ENCODE assay signal across 20 mouse cellular contexts in the genomic region with DNA sequence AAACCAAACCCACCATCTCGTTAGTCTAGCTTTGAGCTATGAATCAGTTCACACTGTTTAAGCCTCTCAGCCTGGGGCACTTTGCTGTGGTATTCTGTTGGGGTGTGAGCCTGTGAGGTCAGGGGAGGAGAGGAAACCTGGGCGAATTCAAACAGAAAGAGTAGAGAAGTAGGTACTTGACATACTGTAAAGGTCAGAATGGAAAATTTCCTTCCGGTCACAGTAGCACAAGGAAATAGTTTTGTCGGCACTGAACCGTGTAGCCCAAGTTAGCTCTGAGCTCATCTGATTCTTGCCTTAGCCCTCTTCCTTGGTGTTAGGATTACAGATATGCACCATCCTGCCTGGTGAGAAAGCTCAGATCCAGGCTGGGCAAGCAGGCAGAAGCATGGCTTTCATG. TPM values are rescaled to one million over a fixed set of nuclear protein-coding genes. Genes with fewer than 3 reads are reported as not detected.
DNase-seq lines count a peak whose midpoint lies in the region; ATAC-seq and TF ChIP-seq lines count a peak whose summit lies in the region.
"Had no signal": no experiment of that assay in that cellular context is flagged by ENCODE, and none has a peak within 500 bp of the region (broad histone marks: within the 10 kb centered on the region; RNA-seq: fewer than 3 reads in every experiment).

No protein-coding gene starts in this region.

- no peaks in the 10 kb centered on the region for H3K27me3 ChIP-seq in kidney, embryonic 14.5 days (ENCODE audit: control insufficient read depth, insufficient read depth, low read length)
- H3K27me3 ChIP-seq in Patski, result peaks cover 8% of the 10 kb centered on the region
- H3K27me3 ChIP-seq: heart, embryonic 13.5 days; neural tube, embryonic 15.5 days had no signal

- DNase-seq in kidney, adult 11 months, result peak; percentile 24
- peak; percentile 29 for DNase-seq in CD4-positive helper T cell, adult 2 months (ENCODE audit: low read depth, low spot score)
- peak; percentile 20 for DNase-seq in Patski (ENCODE audit: low read depth, low spot score)
- peak; percentile 8 for DNase-seq in lung, postnatal 14 days
- DNase-seq in layer of hippocampus, postnatal 10 days (ENCODE audit: low spot score in 2 of 2), result no peak
- no peak for DNase-seq in cerebellum, adult 9-10 months
- DNase-seq: B cell, adult 2 months; cerebellum, postnatal 14 days; right cerebral cortex, postnatal 4 days; thymus, adult 18-20 months had no signal

- H3K4me2 ChIP-seq in kidney, embryonic 14.5 days (replicated peaks; ENCODE audit: low read depth, low read length), result no peak overlapping the region
- H3K4me2 ChIP-seq: heart, embryonic 13.5 days; midbrain, embryonic 11.5 days; neural tube, embryonic 15.5 days had no signal

- no peak for TF ChIP-seq CTCF in Patski (IDR thresholded peaks at IDR 0.05)

- H3K9me3 ChIP-seq in kidney, embryonic 14.5 days (ENCODE audit: control insufficient read depth, low read length), result no peaks in the 10 kb centered on the region
- H3K9me3 ChIP-seq: G1E; neural tube, embryonic 15.5 days had no signal

- no peak for ATAC-seq in kidney, embryonic 14.5 days (ENCODE audit: low FRiP score, low TSS enrichment)
- peak; percentile 79 for ATAC-seq in Patski
- ATAC-seq: forebrain, embryonic 14.5 days; hindbrain, postnatal 0 days had no signal

- H3K9ac ChIP-seq in kidney, embryonic 14.5 days (ENCODE audit: low read depth, low read length), result no peak overlapping the region
- H3K9ac ChIP-seq: heart, embryonic 13.5 days; neural tube, embryonic 15.5 days had no signal

- CTCF ChIA-PET in Patski (lab: Charles Lee), result interaction anchor here (0.6 to 0.7 kb wide), 2 partner anchors 12 to 37 kb away, joined by 3 read pairs; no protein-coding TSS in a partner anchor

- H3K4me3 ChIP-seq in kidney, embryonic 14.5 days (ENCODE audit: low read length), result no peak overlapping the region
- H3K4me3 ChIP-seq: erythroblast, embryonic 14.5 days; heart, embryonic 13.5 days; neural tube, embryonic 15.5 days had no signal

- H3K27ac ChIP-seq in kidney, embryonic 14.5 days (ENCODE audit: low read depth, low read length), result no peak overlapping the region
- H3K27ac ChIP-seq: heart, embryonic 13.5 days; hindbrain, postnatal 0 days; macrophage; neural tube, embryonic 15.5 days had no signal

- no peaks in the 10 kb centered on the region for H3K36me3 ChIP-seq in kidney, embryonic 14.5 days (ENCODE audit: control insufficient read depth, insufficient read depth, low read length)
- H3K36me3 ChIP-seq: G1E; heart, embryonic 13.5 days; neural tube, embryonic 15.5 days had no signal

- H3K4me1 ChIP-seq in kidney, embryonic 14.5 days (ENCODE audit: control insufficient read depth, insufficient read depth, low read length), result no peaks in the 10 kb centered on the region
- H3K4me1 ChIP-seq: heart, embryonic 13.5 days; neural tube, embryonic 15.5 days had no signal

- in situ Hi-C loops in Patski (cut with MboI; ENCODE audit: low pct_unique_long_range_greater_than_20kb), result no loop called here

- POLR2A ChIA-PET in Patski (lab: Charles Lee), result no interaction called here

- 57% methylated on average over 5 of the region's 5 CpGs for WGBS in kidney, embryonic 14.5 days

RNA-seq across cellular contexts. Expression of a gene that starts 4.4 kb away (rescaled TPM):
- 0.57 and 1.5 TPM in 2 replicates for polyA plus RNA-seq in kidney, embryonic 14.5 days (2014; fragmentation: Nextera tagmentation; extraction: Ambion mirVana)
- polyA plus RNA-seq in Patski (2021), result 0.32 TPM
- total RNA-seq in layer of hippocampus, postnatal 10 days (2021), result 10 to 100 TPM; 14.1 to 14.5 TPM
- total RNA-seq: hematopoietic stem cell, adult 5-6 weeks had no signal
- polyA plus RNA-seq: erythroblast, embryonic 14.5 days; forebrain, embryonic 14.5 days; G1E had no signal

Comparison
In these comparisons a context has a peak if more than half of its experiments do, and no peak if none do; other contexts are left out.
1. DNase-seq: peak in kidney, adult 11 months (single experiment), CD4-positive helper T cell, adult 2 months (single experiment), Patski (single experiment) and lung, postnatal 14 days (single experiment); none in layer of hippocampus, postnatal 10 days (0 of 2) and cerebellum, adult 9-10 months (single experiment).